Mouse (Mus musculus): Measurements from ENCODE around the gene Cdh24. TPM values are rescaled to one million over a fixed set of nuclear protein-coding genes. Genes with fewer than 3 reads are reported as not detected.
"Not testable (repeated sequence)": the region's sequence is repeated elsewhere in the genome, so short reads cannot be mapped to it uniquely, and the experiment has no call there.

The Cdh24 gene
- polyA plus RNA-seq, 1 experiment from 2014 or later: 12.2 TPM

DNA sequence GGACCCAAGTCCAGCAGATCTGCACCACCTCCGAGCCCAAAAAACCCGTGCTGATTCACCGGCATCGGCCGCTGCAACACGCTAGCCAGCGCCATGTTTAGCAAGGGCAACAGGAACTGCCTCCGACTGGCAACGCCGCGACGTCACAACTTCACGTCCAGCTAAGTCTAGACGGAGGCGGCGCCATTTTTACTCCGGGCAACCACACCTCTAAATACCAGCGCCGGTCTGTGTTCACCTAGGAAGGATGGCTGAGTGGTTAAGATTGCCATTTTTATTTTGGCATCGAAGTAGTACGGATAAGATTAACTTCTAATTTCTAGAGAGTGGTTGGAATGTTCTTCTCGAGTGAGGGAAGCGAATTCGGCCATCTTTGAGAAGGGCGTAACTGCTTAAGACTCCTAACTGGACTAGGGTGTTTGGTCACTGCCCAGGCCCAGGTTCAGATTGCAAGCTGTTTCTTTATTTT, 23.2 kb downstream of the Cdh24 start, which contains the start of gene Psmb5:
Psmb5 (minus strand) TSS at position 126 of the 469 bp plus-strand sequence.
- peak within 1 kb of the TSS; percentile 60 for H3K4me2 ChIP-seq
- peaks cover 21% of the 10 kb centered on the region for H3K4me1 ChIP-seq (replicated peaks)
- under 1% methylated on average over 25 of the region's 25 CpGs for WGBS
- H3K27me3 ChIP-seq: no peaks in the 10 kb centered on the region
- peak within 1 kb of the TSS; percentile 79 for H3K4me3 ChIP-seq
- peak; percentile 88 for ATAC-seq (ENCODE audit: low FRiP score, low read depth)
- peak within 1 kb of the TSS; percentile 87 for H3K9ac ChIP-seq
- H3K36me3 ChIP-seq: peaks cover 18% of the 10 kb centered on the region
- no peaks in the 10 kb centered on the region for H3K9me3 ChIP-seq
- H3K27ac ChIP-seq (replicated peaks): peak within 1 kb of the TSS; percentile 84

DNA sequence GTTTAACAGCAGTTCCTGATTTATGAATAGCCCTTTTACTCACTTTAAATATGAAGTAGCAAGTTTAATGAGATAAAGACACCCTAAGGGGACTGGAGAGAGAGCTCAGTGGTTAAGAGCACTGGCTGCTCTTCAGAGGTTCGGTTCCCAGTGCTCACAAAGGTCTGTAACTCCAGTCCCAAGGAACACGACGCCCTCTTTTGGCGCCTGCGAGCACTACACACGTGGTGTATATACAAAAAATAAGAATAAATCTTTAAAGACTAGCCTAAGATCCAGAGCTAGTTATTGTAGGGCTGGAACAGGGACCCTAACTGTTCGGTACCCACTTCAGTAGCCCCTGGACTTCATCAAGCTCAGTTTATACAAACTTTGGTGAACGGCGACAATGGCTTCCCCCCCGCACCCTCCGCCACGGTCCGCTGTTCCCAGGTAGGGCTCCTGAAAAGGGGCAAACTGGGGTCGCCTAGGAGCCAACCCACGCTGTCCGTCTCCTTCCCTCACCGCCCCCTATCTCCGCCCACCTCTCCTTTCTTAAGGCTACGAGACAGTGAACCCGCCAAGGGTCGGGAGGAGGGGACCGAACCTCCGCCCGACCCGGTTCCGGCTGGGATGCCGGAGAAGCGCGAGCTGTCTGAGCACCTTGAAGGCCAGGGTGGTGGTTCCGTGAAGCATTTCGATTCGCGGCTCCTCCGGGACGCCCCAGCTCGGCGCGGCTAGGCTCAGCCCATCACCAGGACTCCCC, 23.8 kb downstream of the Cdh24 start:
- Histone ChIP-seq H3K9ac (peak overlapping the region; percentile 87), H3K4me2 (peak overlapping the region; percentile 60), H3K36me3 (peaks cover 19% of the 10 kb centered on the region), H3K27me3 (no peaks in the 10 kb centered on the region), H3K27ac (replicated peaks) (peak overlapping the region; percentile 84), H3K9me3 (no peaks in the 10 kb centered on the region), H3K4me3 (peak overlapping the region; percentile 79), H3K4me1 (replicated peaks) (peaks cover 21% of the 10 kb centered on the region)
- WGBS: 2% methylated on average over 36 of the region's 38 CpGs
- peak; percentile 68 for ATAC-seq (ENCODE audit: low FRiP score, low read depth)

DNA sequence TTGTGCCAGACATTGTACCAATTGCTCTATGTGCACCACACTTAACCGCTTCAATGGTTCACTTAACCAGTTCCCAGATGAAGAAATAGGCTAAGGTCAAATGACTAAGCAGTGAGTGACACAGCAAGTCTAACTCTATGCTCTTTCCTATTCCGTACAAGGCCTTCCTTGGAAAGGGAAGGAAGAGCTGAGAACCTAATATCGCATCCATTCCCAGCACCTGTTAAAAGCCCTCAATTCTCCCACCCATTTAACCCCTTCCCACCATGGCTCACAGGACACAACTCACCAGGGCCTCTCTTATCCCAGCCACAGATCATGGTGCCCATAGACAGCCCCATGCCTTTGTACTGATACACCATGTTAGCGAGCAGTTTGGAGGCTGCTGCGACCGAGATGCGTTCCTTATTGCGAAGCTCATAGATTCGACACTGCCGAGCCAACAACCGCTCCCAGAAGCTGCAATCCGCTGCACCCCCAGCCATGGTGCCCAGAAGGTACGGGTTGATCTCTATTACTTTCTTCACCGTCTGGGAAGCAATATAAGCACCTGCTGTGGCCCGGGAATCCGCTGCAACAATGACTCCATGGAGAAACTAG, 24.8 kb downstream of the Cdh24 start:
- Histone ChIP-seq H3K4me2 (peak overlapping the region; percentile 60), H3K27me3 (no peaks in the 10 kb centered on the region), H3K4me3 (no peak overlapping the region), H3K9me3 (no peaks in the 10 kb centered on the region), H3K9ac (no peak overlapping the region), H3K27ac (replicated peaks) (no peak overlapping the region), H3K4me1 (replicated peaks) (peaks cover 21% of the 10 kb centered on the region), H3K36me3 (peaks cover 24% of the 10 kb centered on the region)
- 91% methylated on average over 16 of the region's 16 CpGs for WGBS
- ATAC-seq (ENCODE audit: low FRiP score, low read depth): no peak

DNA sequence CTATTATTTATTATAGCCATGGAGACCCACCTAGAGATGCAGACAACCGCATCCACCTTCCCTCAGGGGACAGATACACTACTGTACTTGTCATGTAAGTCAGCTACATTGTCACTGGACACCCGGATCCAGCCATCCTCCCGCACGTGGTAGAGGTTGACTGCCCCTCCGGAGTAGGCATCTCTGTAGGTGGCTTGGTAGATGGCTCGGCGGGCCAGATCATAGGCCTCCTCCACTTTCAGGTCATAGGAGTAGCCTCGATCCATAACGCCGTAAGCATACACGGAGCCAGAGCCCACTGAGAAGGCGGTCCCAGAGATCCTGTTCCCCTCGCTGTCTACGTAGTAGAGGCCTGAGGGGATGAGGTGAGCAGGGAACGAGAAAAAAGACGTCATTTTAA, 27.0 kb downstream of the Cdh24 start:
- H3K27ac ChIP-seq (replicated peaks); H3K4me3 ChIP-seq; ATAC-seq (ENCODE audit: low FRiP score, low read depth); H3K27me3 ChIP-seq; H3K4me2 ChIP-seq; H3K9ac ChIP-seq; H3K9me3 ChIP-seq: not testable (repeated sequence)
- WGBS: 93% methylated on average over 16 of the region's 16 CpGs
- Histone ChIP-seq H3K4me1 (replicated peaks) (peaks cover 21% of the 10 kb centered on the region), H3K36me3 (peaks cover 24% of the 10 kb centered on the region)

DNA sequence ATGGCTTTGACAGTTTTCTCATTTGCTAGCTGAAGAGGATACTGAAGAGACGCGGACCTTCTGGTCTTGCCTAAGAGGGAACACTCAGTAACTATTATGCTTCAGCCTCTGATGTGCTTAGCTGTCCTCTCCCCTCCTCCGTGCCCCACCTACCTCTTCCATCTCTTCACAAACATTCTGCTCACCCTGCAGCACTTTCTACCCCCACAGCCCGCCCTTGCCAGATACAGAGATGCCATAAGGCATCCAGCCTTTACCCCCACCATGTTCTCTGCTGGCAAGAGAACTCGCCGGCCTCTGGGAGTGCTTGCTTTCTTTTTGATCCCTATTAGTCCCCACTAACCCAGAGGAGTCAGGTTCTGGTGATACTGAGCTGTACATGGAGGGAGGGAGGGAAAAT, 30.5 kb downstream of the Cdh24 start:
- Histone ChIP-seq H3K4me1 (replicated peaks) (peaks cover 9% of the 10 kb centered on the region), H3K9me3 (no peaks in the 10 kb centered on the region), H3K4me3 (no peak overlapping the region), H3K9ac (no peak overlapping the region), H3K27ac (replicated peaks) (no peak overlapping the region), H3K27me3 (no peaks in the 10 kb centered on the region), H3K4me2 (no peak overlapping the region), H3K36me3 (peaks cover 21% of the 10 kb centered on the region)
- 82% methylated on average over 6 of the region's 6 CpGs for whole genome bisulfite sequencing
- ATAC-seq (ENCODE audit: low FRiP score, low read depth): no peak

DNA sequence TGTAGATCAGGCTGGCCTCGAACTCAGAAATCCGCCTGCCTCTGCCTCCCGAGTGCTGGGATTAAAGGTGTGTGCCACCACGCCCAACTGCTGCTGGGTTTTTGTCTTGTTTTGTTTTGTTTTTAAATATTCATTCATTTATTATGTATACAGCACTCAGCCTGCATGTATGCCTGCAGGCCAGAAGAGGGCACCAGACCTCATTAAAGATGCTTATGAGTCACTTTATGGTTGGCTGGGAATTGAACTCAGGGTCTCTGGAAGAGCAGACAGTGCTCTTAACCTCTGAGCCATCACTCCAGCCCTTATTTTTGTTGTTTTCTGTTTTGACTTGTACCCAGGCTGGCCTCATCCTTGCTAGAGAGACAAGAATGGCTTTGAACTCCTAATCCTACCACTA, 31.2 kb downstream of the Cdh24 start:
- no peaks in the 10 kb centered on the region for H3K27me3 ChIP-seq
- ATAC-seq (ENCODE audit: low FRiP score, low read depth): no peak
- WGBS: 75% methylated on average over 4 of the region's 4 CpGs
- no peak overlapping the region for H3K4me2 ChIP-seq
- no peak overlapping the region for H3K27ac ChIP-seq (replicated peaks)
- H3K9me3 ChIP-seq: no peaks in the 10 kb centered on the region
- H3K4me1 ChIP-seq (replicated peaks): peaks cover 8% of the 10 kb centered on the region; the same call in 1 of the 2 replicates
- no peak overlapping the region for H3K9ac ChIP-seq
- H3K36me3 ChIP-seq: peaks cover 20% of the 10 kb centered on the region
- no peak overlapping the region for H3K4me3 ChIP-seq

DNA sequence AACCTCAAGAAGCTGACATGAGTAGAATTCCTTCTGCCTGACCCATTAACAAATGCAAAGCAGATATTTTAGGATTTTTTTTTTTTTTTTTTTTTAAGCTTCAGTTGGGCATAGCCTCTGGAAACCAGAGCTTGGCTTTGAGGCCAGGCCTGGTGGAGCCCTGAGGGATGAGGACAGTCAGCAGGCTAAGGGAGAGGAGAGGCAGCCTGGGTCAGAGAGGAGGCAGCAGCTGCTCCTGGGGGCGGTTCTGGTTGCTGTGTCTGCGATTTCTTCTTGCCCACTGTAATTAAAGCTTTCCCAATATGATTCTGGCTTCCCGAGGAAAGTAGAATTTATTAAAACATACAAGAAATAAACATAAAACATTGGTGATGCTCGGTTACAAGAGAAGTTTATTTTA, 31.9 kb downstream of the Cdh24 start:
- H3K36me3 ChIP-seq: peaks cover 13% of the 10 kb centered on the region
- H3K27ac ChIP-seq (replicated peaks): no peak overlapping the region
- no peaks in the 10 kb centered on the region for H3K9me3 ChIP-seq
- no peak overlapping the region for H3K4me3 ChIP-seq
- peaks cover 15% of the 10 kb centered on the region for H3K4me1 ChIP-seq (replicated peaks)
- ATAC-seq (ENCODE audit: low FRiP score, low read depth): no peak
- no peaks in the 10 kb centered on the region for H3K27me3 ChIP-seq
- H3K4me2 ChIP-seq: no peak overlapping the region
- WGBS: 75% methylated on average over 4 of the region's 4 CpGs
- no peak overlapping the region for H3K9ac ChIP-seq

DNA sequence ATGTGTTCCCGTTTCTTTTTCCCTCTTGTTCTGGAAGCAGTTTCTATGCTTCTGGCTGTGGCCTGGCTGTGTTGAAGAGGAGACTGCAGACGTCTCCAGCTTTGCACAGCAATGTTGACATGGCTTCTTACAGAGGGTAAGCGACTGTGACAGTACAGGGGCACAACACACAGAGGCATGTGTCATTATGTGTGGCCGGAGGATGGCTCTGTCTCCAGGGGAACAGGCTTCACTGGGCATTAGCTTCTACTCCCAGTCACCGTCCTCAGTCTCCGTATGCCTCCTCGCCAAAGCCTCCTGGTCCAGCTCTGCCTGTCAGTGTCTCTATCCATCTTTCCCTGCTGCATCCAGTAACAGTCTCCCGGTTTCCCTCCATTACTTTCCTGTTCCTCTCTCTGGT, 33.9 kb downstream of the Cdh24 start:
- no peak overlapping the region for H3K4me3 ChIP-seq
- 0 out of 2 replicates have a peak, but pooled peaks cover 5% of the 10 kb centered on the region for H3K36me3 ChIP-seq
- WGBS: 35% methylated on average over 8 of the region's 8 CpGs
- no peaks in the 10 kb centered on the region for H3K9me3 ChIP-seq
- H3K4me2 ChIP-seq: no peak overlapping the region
- H3K27ac ChIP-seq (replicated peaks): no peak overlapping the region
- ATAC-seq (ENCODE audit: low FRiP score, low read depth): no peak
- H3K27me3 ChIP-seq: no peaks in the 10 kb centered on the region
- H3K4me1 ChIP-seq (replicated peaks): peaks cover 23% of the 10 kb centered on the region
- H3K9ac ChIP-seq: no peak overlapping the region

DNA sequence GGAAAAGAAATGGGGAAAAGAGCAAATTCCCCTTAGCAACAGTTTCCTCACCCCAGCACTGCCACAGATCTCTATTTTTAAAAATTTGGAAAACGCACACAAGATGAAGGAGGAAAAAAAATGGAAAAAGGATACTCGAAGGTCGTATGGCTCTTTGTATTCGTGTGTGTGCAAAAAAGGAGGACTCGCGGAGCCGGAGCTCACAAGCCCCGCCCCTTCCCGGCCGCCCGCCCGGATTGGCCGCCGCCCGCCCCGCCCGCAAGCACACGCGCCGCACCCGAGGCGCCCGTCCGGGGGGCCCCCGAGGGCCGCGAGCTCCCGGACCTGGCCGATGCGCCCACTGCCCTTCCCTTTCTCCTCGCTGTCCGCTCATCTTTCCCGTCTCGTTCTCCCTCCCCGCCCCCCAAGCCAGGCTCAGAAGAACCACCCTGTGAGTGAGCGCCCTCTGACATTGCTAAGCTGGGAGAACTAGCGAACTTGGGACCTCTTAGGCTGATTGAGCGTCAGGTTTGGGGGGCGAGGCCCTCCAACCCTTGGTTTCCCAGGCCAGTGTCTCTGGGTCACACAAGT, 35.3 kb downstream of the Cdh24 start, which contains the start of gene 4931414P19Rik:
4931414P19Rik (minus strand) TSS at position 242 of the 570 bp plus-strand sequence.
- Histone ChIP-seq H3K36me3 (no peaks in the 10 kb centered on the region), H3K9ac (peak within 1 kb of the TSS; percentile 35), H3K9me3 (no peaks in the 10 kb centered on the region), H3K4me1 (replicated peaks) (peaks cover 26% of the 10 kb centered on the region), H3K4me2 (peak within 1 kb of the TSS; percentile 67), H3K27ac (replicated peaks) (peak within 1 kb of the TSS; percentile 69), H3K4me3 (peak within 1 kb of the TSS; percentile 49), H3K27me3 (no peaks in the 10 kb centered on the region)
- WGBS: under 1% methylated on average over 36 of the region's 39 CpGs
- peak; percentile 10; the same call in 1 of the 2 replicates for ATAC-seq (ENCODE audit: low FRiP score, low read depth)

DNA sequence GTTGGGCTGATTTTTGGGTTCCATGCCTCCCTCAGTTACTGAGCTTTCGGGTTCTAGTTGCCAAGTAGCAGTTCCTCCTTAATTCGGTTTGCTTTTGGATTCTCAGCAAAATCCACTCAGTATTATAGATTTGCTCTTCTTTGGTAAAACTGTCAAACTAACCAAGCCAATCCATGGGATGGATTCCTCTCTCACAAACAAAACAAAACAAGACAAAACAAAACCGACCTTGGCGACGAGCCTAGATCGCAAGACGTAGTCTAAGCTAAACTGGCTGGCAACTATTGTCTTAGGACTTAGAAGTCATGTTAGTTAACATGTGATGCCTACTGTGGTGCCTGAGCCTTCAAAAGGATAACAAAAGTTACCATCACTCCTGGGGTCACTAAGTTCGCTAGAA, 37.5 kb downstream of the Cdh24 start:
- H3K36me3 ChIP-seq: no peaks in the 10 kb centered on the region
- H3K27ac ChIP-seq (replicated peaks): peak overlapping the region; percentile 97
- no peak for ATAC-seq (ENCODE audit: low FRiP score, low read depth)
- H3K4me3 ChIP-seq: peak overlapping the region; percentile 63
- no peaks in the 10 kb centered on the region for H3K27me3 ChIP-seq
- 77% methylated on average over 8 of the region's 8 CpGs for WGBS
- H3K9me3 ChIP-seq: no peaks in the 10 kb centered on the region
- H3K4me1 ChIP-seq (replicated peaks): peaks cover 26% of the 10 kb centered on the region
- peak overlapping the region; percentile 64 for H3K4me2 ChIP-seq
- H3K9ac ChIP-seq: no peak overlapping the region

DNA sequence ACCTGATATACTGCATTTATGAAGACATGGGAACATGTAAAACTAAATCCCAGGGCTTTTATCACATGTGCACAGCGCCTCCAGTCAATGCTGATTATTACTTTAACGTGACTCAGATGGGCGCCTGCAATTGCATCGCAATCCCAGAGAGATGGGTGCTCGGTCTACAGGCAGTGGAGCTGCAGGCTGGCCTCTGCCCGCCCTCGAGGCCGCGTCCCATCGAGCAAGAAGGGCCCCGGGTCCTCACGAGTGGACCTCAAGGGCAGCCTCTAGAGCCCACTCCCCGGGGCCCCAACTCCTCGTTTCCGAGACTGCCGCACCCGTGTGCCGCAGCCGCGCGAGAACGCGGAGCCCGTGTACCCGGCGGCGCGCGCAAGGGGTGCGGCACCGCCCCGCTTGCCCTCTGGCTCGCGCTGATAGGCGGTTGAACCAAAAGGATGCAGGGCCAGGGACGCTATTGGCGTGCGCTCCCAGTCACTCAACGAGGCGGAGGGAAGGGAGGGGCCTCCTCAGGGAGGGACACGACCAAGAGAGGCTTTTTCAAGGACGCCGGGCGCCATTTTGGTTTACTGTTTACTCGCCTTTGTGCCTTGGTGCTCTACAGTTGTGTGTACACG, 38.0 kb downstream of the Cdh24 start:
- peaks cover 26% of the 10 kb centered on the region for H3K4me1 ChIP-seq (replicated peaks)
- H3K27me3 ChIP-seq: no peaks in the 10 kb centered on the region
- no peaks in the 10 kb centered on the region for H3K9me3 ChIP-seq
- peak overlapping the region; percentile 97 for H3K27ac ChIP-seq (replicated peaks)
- peak overlapping the region; percentile 64 for H3K4me2 ChIP-seq
- ATAC-seq (ENCODE audit: low FRiP score, low read depth): peak; percentile 99
- peak overlapping the region; percentile 73 for H3K9ac ChIP-seq
- under 1% methylated on average over 46 of the region's 46 CpGs for WGBS
- H3K36me3 ChIP-seq: no peaks in the 10 kb centered on the region
- H3K4me3 ChIP-seq: peak overlapping the region; percentile 63

DNA sequence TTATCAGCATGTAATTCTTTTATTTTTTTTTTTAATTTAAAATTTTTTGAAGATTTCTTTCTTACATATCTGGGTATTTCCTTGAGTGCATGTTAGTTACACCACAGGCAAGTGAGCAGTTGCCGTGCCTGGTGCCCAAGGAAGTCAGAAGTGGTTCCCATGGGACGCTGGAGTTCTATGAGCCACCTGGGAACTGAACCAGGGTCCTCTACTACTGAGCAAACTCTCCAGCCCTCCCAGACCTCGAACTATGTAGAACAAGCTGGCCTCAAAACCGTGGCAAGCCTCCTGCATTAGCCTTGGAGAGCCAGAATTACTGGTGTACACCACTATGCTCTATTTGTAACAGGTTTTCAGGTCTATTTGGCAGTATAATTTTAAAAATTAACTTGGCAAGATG, 38.6 kb downstream of the Cdh24 start:
- peak overlapping the region; percentile 63 for H3K4me3 ChIP-seq
- peaks cover 26% of the 10 kb centered on the region for H3K4me1 ChIP-seq (replicated peaks)
- H3K9ac ChIP-seq: peak overlapping the region; percentile 73
- 29% methylated on average over 4 of the region's 4 CpGs for WGBS
- no peaks in the 10 kb centered on the region for H3K9me3 ChIP-seq
- no peaks in the 10 kb centered on the region for H3K27me3 ChIP-seq
- peak overlapping the region; percentile 97 for H3K27ac ChIP-seq (replicated peaks)
- peak overlapping the region; percentile 64 for H3K4me2 ChIP-seq
- ATAC-seq (ENCODE audit: low FRiP score, low read depth): peak; percentile 33
- H3K36me3 ChIP-seq: no peaks in the 10 kb centered on the region

Measured in hindbrain, embryonic 15.5 days (tissue).